Mouse (Mus musculus): ENCODE data around the gene Vmn1r222.
"Not testable (repeated sequence)": the region's sequence is repeated elsewhere in the genome, so short reads cannot be mapped to it uniquely, and the experiment has no call there.

DNA sequence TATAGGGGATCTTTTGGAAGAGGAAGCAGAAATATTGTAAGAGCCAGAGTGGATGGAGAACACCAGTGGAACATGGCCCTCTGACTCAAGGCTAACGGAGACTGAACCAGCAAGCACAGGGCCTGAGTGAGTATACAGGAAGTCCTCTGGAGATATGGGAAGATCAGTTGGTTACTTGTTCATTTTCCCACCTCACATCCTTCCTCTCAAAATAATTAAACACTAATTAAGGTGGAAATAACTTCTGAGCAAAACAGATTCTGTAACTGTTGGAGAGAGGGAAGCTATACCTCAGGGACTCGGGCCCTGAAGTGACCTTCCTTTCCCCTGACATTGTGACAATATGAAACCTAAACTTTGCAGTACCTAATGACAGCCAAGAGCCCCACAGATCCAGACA lies 21.9 kb downstream of the Vmn1r222 start, which contains the start of gene Vmn1r221:
- TF ChIP-seq POLR2A, CTCF (IDR thresholded peaks at IDR 0.05; ENCODE audit: extremely low read depth, insufficient read depth, low read length): not testable (repeated sequence)
